Mouse (Mus musculus) neural tube, embryonic 11.5 days (tissue): ENCODE results near the gene B3gat1. TPM values are rescaled to one million over a fixed set of nuclear protein-coding genes. Genes with fewer than 3 reads are reported as not detected.
A peak's percentile ranks its signal among the peaks of the same experiment; 100 is the strongest.

ENCODE experiments used
- ATAC-seq: fragments of 200-750 bp; cut with Nextera tagmentation; 2 replicates; pipeline ENCODE4 v1.8.0; 2017; ENCODE audit warnings: moderate number of reproducible peaks, mild to moderate bottlenecking, moderate TSS enrichment, moderate library complexity; ENCODE audit not compliant: insufficient read depth, low FRiP score, low TSS enrichment
- DNase-seq: peaks from one replicate; pipeline ENCODE4 v3.0.0-alpha.2; 2015; ENCODE audit warnings: low spot score
- H3K27ac ChIP-seq: fragments of 300-500 bp; sonication (generic); 2 replicates; pipeline ENCODE4 v1.5.1; 2014; ENCODE audit warnings: low read depth, mild to moderate bottlenecking, low read length
- H3K27me3 ChIP-seq: fragments of 300-500 bp; sonication (generic); 2 replicates; pipeline ENCODE4 v1.6.1; 2014; ENCODE audit warnings: mild to moderate bottlenecking, low read length, mixed read lengths; ENCODE audit not compliant: control insufficient read depth, insufficient read depth
- H3K36me3 ChIP-seq: fragments of 300-500 bp; sonication (generic); 2 replicates; pipeline ENCODE4 v1.6.1; 2014; ENCODE audit warnings: mild to moderate bottlenecking, low read length, moderate library complexity, mixed read lengths; ENCODE audit not compliant: control insufficient read depth, insufficient read depth
- H3K4me1 ChIP-seq: fragments of 300-500 bp; sonication (generic); 2 replicates; pipeline ENCODE4 v1.6.1; 2014; ENCODE audit warnings: low read length, mixed read lengths; ENCODE audit not compliant: control insufficient read depth, insufficient read depth
- H3K4me2 ChIP-seq: fragments of 300-500 bp; sonication (generic); 2 replicates; pipeline ENCODE4 v1.6.1; 2014; ENCODE audit warnings: low read depth, mild to moderate bottlenecking, moderate library complexity
- H3K4me3 ChIP-seq: fragments of 300-500 bp; sonication (generic); 2 replicates; pipeline ENCODE4 v1.5.1; 2014; ENCODE audit warnings: low read depth, low read length
- H3K9ac ChIP-seq: fragments of 300-500 bp; sonication (generic); 2 replicates; pipeline ENCODE4 v1.6.1; 2014; ENCODE audit warnings: mild to moderate bottlenecking, low read length
- H3K9me3 ChIP-seq: fragments of 300-500 bp; sonication (generic); 2 replicates; pipeline ENCODE4 v1.6.1; 2016; ENCODE audit warnings: low read length; ENCODE audit not compliant: control insufficient read depth
- WGBS: fragments of 180-500 bp; shearing (Covaris S2); extraction: QIAGEN DNeasy Blood & Tissue Kit; methylation state at CpG from one replicate; pipeline ENCODE4 v1.1.7; 2014; 5-methylcytosine and 5-hydroxymethylcytosine counted together
- polyA plus RNA-seq: library from polyadenylated mRNA; unstranded; fragments of >200 nt; fragmentation: Nextera tagmentation; extraction: Ambion mirVana; gene quantifications from 2 replicates; pipeline ENCODE4 v1.2.1, GENCODE M21; 2014

B3gat1 gene
- polyA plus RNA-seq, 1 experiment from 2014 or later = 7.2 TPM

DNA sequence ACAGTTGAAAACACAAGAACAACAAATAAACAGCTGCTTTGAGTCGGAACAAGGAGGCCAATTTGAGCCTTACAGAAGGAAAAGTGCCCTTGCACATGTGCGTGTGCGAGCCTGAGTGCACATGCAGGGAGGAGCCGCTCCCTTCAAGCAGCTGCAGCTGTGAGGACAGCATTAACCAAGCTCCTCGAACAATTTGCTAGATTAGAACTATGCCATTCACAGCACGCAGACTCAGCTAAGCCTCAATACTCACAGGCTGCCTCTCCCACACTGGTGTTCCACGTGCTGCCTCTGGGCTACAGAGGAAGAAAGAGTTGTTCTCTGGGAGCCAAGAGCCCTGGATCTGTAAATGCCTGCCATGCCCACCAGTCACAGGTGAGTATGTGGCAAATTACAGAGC lies 11.8 kb upstream of the B3gat1 start:
- no peak for ATAC-seq
- 80% methylated on average over 7 of the region's 7 CpGs for WGBS
- no peaks in the 10 kb centered on the region for H3K36me3 ChIP-seq
- no peak overlapping the region for H3K27ac ChIP-seq
- no peak overlapping the region for H3K9ac ChIP-seq
- no peaks in the 10 kb centered on the region for H3K9me3 ChIP-seq
- H3K4me1 ChIP-seq = no peaks in the 10 kb centered on the region
- H3K27me3 ChIP-seq = no peaks in the 10 kb centered on the region
- no peak for DNase-seq
- no peak overlapping the region for H3K4me3 ChIP-seq
- H3K4me2 ChIP-seq = no peak overlapping the region

- no peak overlapping the region for H3K4me3 ChIP-seq
- DNase-seq (no peak), ATAC-seq (no peak)
- no peaks in the 10 kb centered on the region for H3K27me3 ChIP-seq
- no peak overlapping the region for H3K27ac ChIP-seq
- no peak overlapping the region for H3K4me2 ChIP-seq
- WGBS = 89% methylated on average over 3 of the region's 3 CpGs
- no peak overlapping the region for H3K9ac ChIP-seq
- no peaks in the 10 kb centered on the region for H3K4me1 ChIP-seq
- H3K9me3 ChIP-seq = no peaks in the 10 kb centered on the region
- H3K36me3 ChIP-seq = no peaks in the 10 kb centered on the region
These were observed 7.8 kb upstream of the B3gat1 start for GRCm38 (mm10) chr9:26725709-26726108.

GRCm38 (mm10) chr9:26727445-26727844 lies 6.1 kb upstream of the B3gat1 start:
- 67% methylated on average over 2 of the region's 2 CpGs for WGBS
- Histone ChIP-seq H3K4me3 (no peak overlapping the region), H3K27ac (no peak overlapping the region), H3K27me3 (0 out of 2 replicates have a peak, but pooled peaks cover 2% of the 10 kb centered on the region), H3K4me1 (no peaks in the 10 kb centered on the region), H3K36me3 (no peaks in the 10 kb centered on the region), H3K9ac (no peak overlapping the region), H3K9me3 (no peaks in the 10 kb centered on the region), H3K4me2 (no peak overlapping the region)
- ATAC-seq (no peak), DNase-seq (peak; percentile 57)

DNA sequence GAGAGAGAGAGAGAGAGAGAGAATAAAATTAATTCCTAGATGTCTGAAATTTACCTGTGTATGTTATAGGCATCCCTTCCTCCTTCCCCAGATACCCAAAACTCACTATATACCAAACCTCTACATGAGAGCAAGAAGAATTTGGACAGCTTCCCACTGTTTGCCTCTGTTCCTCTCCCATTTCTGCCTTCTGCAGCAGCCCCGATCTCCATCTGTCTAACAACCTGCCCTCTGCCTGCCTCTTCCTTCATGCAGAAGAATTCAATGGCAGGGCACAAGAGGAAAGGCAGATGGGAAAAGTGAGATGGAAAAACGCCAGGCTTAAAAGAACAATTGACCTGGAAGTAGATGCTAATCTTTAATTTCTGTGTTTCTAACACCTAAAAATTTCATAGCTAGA lies 5.0 kb upstream of the B3gat1 start:
- Histone ChIP-seq H3K27ac (no peak overlapping the region), H3K4me1 (no peaks in the 10 kb centered on the region), H3K9me3 (no peaks in the 10 kb centered on the region), H3K27me3 (0 out of 2 replicates have a peak, but pooled peaks cover 6% of the 10 kb centered on the region), H3K36me3 (no peaks in the 10 kb centered on the region), H3K4me3 (no peak overlapping the region), H3K9ac (no peak overlapping the region), H3K4me2 (no peak overlapping the region)
- DNase-seq (no peak), ATAC-seq (no peak)
- WGBS = 86% methylated on average over 2 of the region's 2 CpGs

- no peaks in the 10 kb centered on the region for H3K4me1 ChIP-seq
- DNase-seq = peak; percentile 63
- peak overlapping the region; percentile 74 for H3K4me3 ChIP-seq
- 0% methylated on average over 32 of the region's 37 CpGs for WGBS
- peak; percentile 66 for ATAC-seq
- H3K4me2 ChIP-seq = peak overlapping the region; percentile 91
- H3K9me3 ChIP-seq = no peaks in the 10 kb centered on the region
- no peaks in the 10 kb centered on the region for H3K36me3 ChIP-seq
- no peak overlapping the region for H3K27ac ChIP-seq
- H3K27me3 ChIP-seq = peaks cover 6% of the 10 kb centered on the region; the same call in 1 of the 2 replicates
- H3K9ac ChIP-seq = peak overlapping the region; percentile 86
These were observed 458 bp downstream of the B3gat1 start for GRCm38 (mm10) chr9:26733986-26734385.

DNA sequence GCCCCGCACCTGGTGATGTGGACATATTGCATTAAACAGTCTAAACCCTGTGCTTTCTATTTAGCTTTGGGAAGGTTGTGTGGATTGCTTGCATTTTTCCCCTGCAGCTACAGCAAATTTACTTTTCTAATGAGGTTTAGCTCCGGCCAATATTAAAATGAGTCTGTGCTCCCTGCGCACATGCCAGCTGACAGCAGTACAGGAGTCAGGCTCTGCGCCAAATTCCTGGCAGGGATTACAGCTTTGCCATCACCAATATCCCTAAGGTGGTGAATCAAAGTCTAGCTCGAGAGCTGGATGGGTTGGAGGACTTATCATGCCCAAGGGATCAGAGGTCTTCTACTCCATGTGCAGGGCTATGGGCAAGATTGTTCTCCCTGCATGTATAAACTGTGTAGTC lies 3.6 kb downstream of the B3gat1 start:
- H3K4me1 ChIP-seq = no peaks in the 10 kb centered on the region
- H3K27me3 ChIP-seq = peaks cover 6% of the 10 kb centered on the region; the same call in 1 of the 2 replicates
- no peak overlapping the region for H3K4me3 ChIP-seq
- no peak for ATAC-seq
- no peak overlapping the region for H3K27ac ChIP-seq
- no peak for DNase-seq
- H3K9me3 ChIP-seq = no peaks in the 10 kb centered on the region
- no peak overlapping the region for H3K9ac ChIP-seq
- WGBS = 83% methylated on average over 5 of the region's 5 CpGs
- no peak overlapping the region for H3K4me2 ChIP-seq
- H3K36me3 ChIP-seq = no peaks in the 10 kb centered on the region

GRCm38 (mm10) chr9:26742817-26743216 lies 9.3 kb downstream of the B3gat1 start:
- Histone ChIP-seq H3K9ac (no peak overlapping the region), H3K4me1 (no peaks in the 10 kb centered on the region), H3K4me3 (no peak overlapping the region), H3K9me3 (no peaks in the 10 kb centered on the region), H3K27me3 (no peaks in the 10 kb centered on the region), H3K36me3 (no peaks in the 10 kb centered on the region), H3K4me2 (no peak overlapping the region), H3K27ac (no peak overlapping the region)
- DNase-seq (no peak), ATAC-seq (no peak)
- 91% methylated on average over 3 of the region's 3 CpGs for WGBS

DNA sequence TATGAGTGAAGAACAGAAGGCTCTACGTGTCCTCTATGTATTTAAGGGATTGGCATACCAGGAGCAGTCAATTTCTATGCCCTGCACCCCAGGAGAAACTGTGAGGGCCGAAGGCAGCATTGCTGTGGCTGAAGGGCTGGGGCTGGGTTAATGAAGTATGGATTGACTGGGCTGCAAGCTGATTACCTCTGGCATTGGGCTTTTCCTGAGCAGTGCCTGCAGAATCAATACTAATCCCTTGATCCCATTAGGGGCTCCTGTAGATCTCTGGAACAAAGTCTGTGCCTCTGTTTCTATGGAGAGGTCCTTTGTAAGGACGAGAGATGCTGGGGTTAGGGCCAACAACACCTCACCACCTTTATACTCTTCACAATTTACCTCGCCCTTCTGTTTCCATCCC lies 13.6 kb downstream of the B3gat1 start:
- no peaks in the 10 kb centered on the region for H3K27me3 ChIP-seq

DNA sequence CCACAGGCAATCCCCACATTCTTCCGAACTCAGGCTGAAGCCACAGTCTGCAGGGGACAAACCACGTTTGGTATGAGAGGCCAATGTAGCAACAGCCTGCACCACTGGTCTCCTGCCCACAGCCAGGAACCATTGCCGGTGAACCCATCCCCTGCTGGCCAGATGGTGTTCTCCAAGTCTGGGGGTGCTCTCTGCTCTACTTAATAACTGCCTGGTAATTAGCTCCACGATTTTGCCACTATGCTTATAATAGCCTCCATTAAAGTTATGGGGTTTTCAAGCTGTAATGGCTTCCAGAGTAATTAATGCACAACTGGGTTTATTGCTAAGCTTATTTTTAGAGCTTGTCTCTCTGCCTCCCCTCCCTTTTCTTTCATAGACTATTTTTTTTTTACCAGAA lies 15.4 kb downstream of the B3gat1 start:
- DNase-seq (no peak), ATAC-seq (no peak)
- 82% methylated on average over 4 of the region's 4 CpGs for WGBS
- Histone ChIP-seq H3K9me3 (no peaks in the 10 kb centered on the region), H3K4me2 (no peak overlapping the region), H3K27ac (no peak overlapping the region), H3K4me3 (no peak overlapping the region), H3K36me3 (no peaks in the 10 kb centered on the region), H3K9ac (no peak overlapping the region), H3K4me1 (no peaks in the 10 kb centered on the region), H3K27me3 (no peaks in the 10 kb centered on the region)

More for the DNA sequence above, 13.6 kb downstream of the B3gat1 start:
- DNase-seq (no peak), ATAC-seq (no peak)
- Histone ChIP-seq H3K4me2 (no peak overlapping the region), H3K27ac (no peak overlapping the region), H3K4me1 (no peaks in the 10 kb centered on the region), H3K9ac (no peak overlapping the region), H3K4me3 (no peak overlapping the region), H3K36me3 (no peaks in the 10 kb centered on the region), H3K9me3 (no peaks in the 10 kb centered on the region)
- 74% methylated on average over 4 of the region's 4 CpGs for WGBS
